In genomic region chr9:58310043-58310660, GRCm38 (mm10) we compare ENCODE assay signal across 9 mouse cellular contexts. TPM values are rescaled to one million over a fixed set of nuclear protein-coding genes. Genes with fewer than 3 reads are reported as not detected.
DNase-seq lines count a peak whose midpoint lies in the region; ATAC-seq and TF ChIP-seq lines count a peak whose summit lies in the region.
"Had no signal": no experiment of that assay in that cellular context is flagged by ENCODE, and none has a peak within 500 bp of the region (broad histone marks: within the 10 kb centered on the region; RNA-seq: fewer than 3 reads in every experiment).

No protein-coding gene starts in this region.

- ATAC-seq in hindbrain, postnatal 0 days = no peak
- ATAC-seq in hindbrain, embryonic 11.5 days (ENCODE audit: low FRiP score) = no peak
- ATAC-seq in heart, embryonic 11.5 days (replicated peaks; ENCODE audit: insufficient number of reproducible peaks, low FRiP score, low TSS enrichment) = no peak
- ATAC-seq in stomach, embryonic 15.5 days (ENCODE audit: insufficient read depth, low FRiP score, low read depth) = no peak

- WGBS in hindbrain, postnatal 0 days = 54% methylated on average over 14 of the region's 14 CpGs
- WGBS in hindbrain, embryonic 11.5 days = 82% methylated on average over 14 of the region's 14 CpGs
- WGBS in heart, embryonic 11.5 days (ENCODE audit: insufficient replicate concordance) = 74% methylated on average over 14 of the region's 14 CpGs
- 62% methylated on average over 14 of the region's 14 CpGs for WGBS in stomach, embryonic 15.5 days

- no peaks in the 10 kb centered on the region for H3K9me3 ChIP-seq in hindbrain, postnatal 0 days (ENCODE audit: low read length)
- no peaks in the 10 kb centered on the region for H3K9me3 ChIP-seq in hindbrain, embryonic 11.5 days (ENCODE audit: control insufficient read depth, low read length)
- no peaks in the 10 kb centered on the region for H3K9me3 ChIP-seq in heart, embryonic 11.5 days (replicated peaks; ENCODE audit: control insufficient read depth, low read length)
- no peaks in the 10 kb centered on the region for H3K9me3 ChIP-seq in stomach, embryonic 15.5 days

- no peak overlapping the region for H3K9ac ChIP-seq in hindbrain, postnatal 0 days (replicated peaks; ENCODE audit: low read length)
- H3K9ac ChIP-seq in hindbrain, embryonic 11.5 days (ENCODE audit: low read depth, low read length) = no peak overlapping the region
- H3K9ac ChIP-seq in heart, embryonic 11.5 days (ENCODE audit: low read depth, low read length) = no peak overlapping the region
- H3K9ac ChIP-seq in stomach, embryonic 15.5 days = no peak overlapping the region

- no peaks in the 10 kb centered on the region for H3K36me3 ChIP-seq in hindbrain, postnatal 0 days (ENCODE audit: insufficient read depth, low read length)
- no peaks in the 10 kb centered on the region for H3K36me3 ChIP-seq in hindbrain, embryonic 11.5 days (ENCODE audit: control insufficient read depth, insufficient read depth, low read length)
- no peaks in the 10 kb centered on the region for H3K36me3 ChIP-seq in heart, embryonic 11.5 days (ENCODE audit: control insufficient read depth, insufficient read depth, low read length)
- no peaks in the 10 kb centered on the region for H3K36me3 ChIP-seq in stomach, embryonic 15.5 days

- intact Hi-C loops in left cerebral cortex, postnatal 36 days (cut with DNase I) = no loop called here

- H3K27ac ChIP-seq in hindbrain, postnatal 0 days = no peak overlapping the region
- H3K27ac ChIP-seq in hindbrain, embryonic 11.5 days (ENCODE audit: low read depth, low read length) = no peak overlapping the region
- no peak overlapping the region for H3K27ac ChIP-seq in heart, embryonic 11.5 days (ENCODE audit: low read depth, low read length)
- peak overlapping the region; percentile 27 for H3K27ac ChIP-seq in stomach, embryonic 15.5 days

- H3K4me2 ChIP-seq in hindbrain, postnatal 0 days (ENCODE audit: low read depth, low read length) = peak overlapping the region; percentile 5; the same call in 1 of the 2 replicates
- no peak overlapping the region for H3K4me2 ChIP-seq in hindbrain, embryonic 11.5 days (replicated peaks; ENCODE audit: low read depth, low read length)
- peak overlapping the region; percentile 30 for H3K4me2 ChIP-seq in heart, embryonic 11.5 days
- H3K4me2 ChIP-seq in stomach, embryonic 15.5 days = peak overlapping the region; percentile 38

- H3K27me3 ChIP-seq in hindbrain, postnatal 0 days (ENCODE audit: insufficient read depth, low read length) = 0 out of 2 replicates have a peak, but pooled peaks cover 3% of the 10 kb centered on the region
- peaks cover 20% of the 10 kb centered on the region for H3K27me3 ChIP-seq in hindbrain, embryonic 11.5 days (ENCODE audit: control insufficient read depth, insufficient read depth, low read length)
- H3K27me3 ChIP-seq in heart, embryonic 11.5 days (ENCODE audit: control insufficient read depth, insufficient read depth, low read length) = peaks cover 4% of the 10 kb centered on the region; the same call in 1 of the 2 replicates
- peaks cover 8% of the 10 kb centered on the region for H3K27me3 ChIP-seq in stomach, embryonic 15.5 days (replicated peaks)

- DNase-seq in hindbrain, postnatal 0 days (ENCODE audit: low spot score) = peak; percentile 41
- no peak for DNase-seq in hindbrain, embryonic 11.5 days (ENCODE audit: low spot score)
- DNase-seq in kidney, postnatal 10 days = peak; percentile 75
- DNase-seq in left cerebral cortex, postnatal 36 days (ENCODE audit: low spot score in 2 of 2) = no peak
- DNase-seq in layer of hippocampus, postnatal 25 days (ENCODE audit: extremely low spot score in 1 of 2, low spot score in 1 of 2) = no peak
- no peak for DNase-seq in layer of hippocampus, adult 8-10 months (ENCODE audit: low spot score in 2 of 2)

- peaks cover 27% of the 10 kb centered on the region for H3K4me1 ChIP-seq in hindbrain, postnatal 0 days (ENCODE audit: insufficient read depth, low read length)
- peaks cover 14% of the 10 kb centered on the region for H3K4me1 ChIP-seq in hindbrain, embryonic 11.5 days (replicated peaks; ENCODE audit: control insufficient read depth, insufficient read depth, low read length)
- peaks cover 65% of the 10 kb centered on the region for H3K4me1 ChIP-seq in heart, embryonic 11.5 days (ENCODE audit: control insufficient read depth, insufficient read depth, low read length)
- peaks cover 70% of the 10 kb centered on the region for H3K4me1 ChIP-seq in stomach, embryonic 15.5 days

- TF ChIP-seq CTCF in hindbrain, postnatal 0 days (IDR thresholded peaks at IDR 0.05; ENCODE audit: low read depth) = no peak

- no peak overlapping the region for H3K4me3 ChIP-seq in hindbrain, postnatal 0 days (ENCODE audit: low read length)
- no peak overlapping the region for H3K4me3 ChIP-seq in hindbrain, embryonic 11.5 days (ENCODE audit: low read depth, low read length)
- H3K4me3 ChIP-seq in heart, embryonic 11.5 days (ENCODE audit: low read depth, low read length) = no peak overlapping the region
- peak overlapping the region; percentile 10; the same call in 1 of the 2 replicates for H3K4me3 ChIP-seq in stomach, embryonic 15.5 days (replicated peaks)

RNA-seq across cellular contexts. Expression of gene Loxl1, which starts 2.8 kb away (rescaled TPM):
- total RNA-seq in hindbrain, postnatal 0 days (2014; rRNA removed) = 11.9 and 13.8 TPM in 2 replicates
- 9.1 and 9.7 TPM in 2 replicates for polyA plus RNA-seq in hindbrain, postnatal 0 days (2015; fragmentation: Nextera tagmentation; extraction: Ambion mirVana)
- polyA plus RNA-seq in hindbrain, embryonic 11.5 days (2014; fragmentation: Nextera tagmentation; extraction: Ambion mirVana) = 11.0 and 11.9 TPM in 2 replicates
- 36.8 and 37.8 TPM in 2 replicates for polyA plus RNA-seq in heart, embryonic 11.5 days (2014; fragmentation: Nextera tagmentation; extraction: Ambion mirVana)
- polyA plus RNA-seq in stomach, embryonic 15.5 days (2015; fragmentation: Nextera tagmentation; extraction: Ambion mirVana) = 42.1 and 49.2 TPM in 2 replicates
- total RNA-seq in left cerebral cortex, postnatal 36 days (2021) = 1 to 10 TPM; 2.1 to 2.7 TPM
- total RNA-seq in layer of hippocampus, postnatal 25 days (2021) = 1 to 10 TPM; 3.1 to 4.0 TPM
- 1 to 10 TPM; 2.6 to 4.2 (median 3.0) TPM for total RNA-seq in layer of hippocampus, adult 8-10 months (2022)
- total RNA-seq: granulocyte monocyte progenitor cell, adult 5-6 weeks had no signal

RNA-seq across cellular contexts. Expression of gene Stoml1, which starts 57.2 kb away (rescaled TPM):
- total RNA-seq in hindbrain, postnatal 0 days (2014; rRNA removed) = 145 and 157 TPM in 2 replicates
- polyA plus RNA-seq in hindbrain, postnatal 0 days (2015; fragmentation: Nextera tagmentation; extraction: Ambion mirVana) = 136 and 141 TPM in 2 replicates
- 31.2 and 35.7 TPM in 2 replicates for polyA plus RNA-seq in hindbrain, embryonic 11.5 days (2014; fragmentation: Nextera tagmentation; extraction: Ambion mirVana)
- 19.4 and 22.2 TPM in 2 replicates for polyA plus RNA-seq in heart, embryonic 11.5 days (2014; fragmentation: Nextera tagmentation; extraction: Ambion mirVana)
- 24.1 and 30.0 TPM in 2 replicates for polyA plus RNA-seq in stomach, embryonic 15.5 days (2015; fragmentation: Nextera tagmentation; extraction: Ambion mirVana)
- total RNA-seq in left cerebral cortex, postnatal 36 days (2021) = 10 to 100 TPM; 64.6 to 72.4 TPM
- total RNA-seq in layer of hippocampus, postnatal 25 days (2021) = 10 to 100 TPM; 71.3 to 78.6 TPM
- 10 to 100 TPM; 65.2 to 77.4 (median 75.3) TPM for total RNA-seq in layer of hippocampus, adult 8-10 months (2022)

Comparison
In these comparisons a context has a peak if more than half of its experiments do, and no peak if none do; other contexts are left out.
1. DNase-seq: peak in hindbrain, postnatal 0 days (single experiment) and kidney, postnatal 10 days (single experiment); none in hindbrain, embryonic 11.5 days (single experiment), left cerebral cortex, postnatal 36 days (0 of 2), layer of hippocampus, postnatal 25 days (0 of 2) and layer of hippocampus, adult 8-10 months (0 of 2).